Mouse (Mus musculus) brain, adult 2 months (tissue): ENCODE results near the gene 9130023H24Rik.
A peak's percentile ranks its signal among the peaks of the same experiment; 100 is the strongest.

Source experiments
- DNase-seq: peaks from one replicate; pipeline ENCODE4 v3.0.0; 2011; ENCODE audit warnings: low read depth, low spot score

9130023H24Rik gene

GRCm38 (mm10) chr7:128246496-128247391 is 8.9 kb upstream of the 9130023H24Rik start, which contains the start of gene Tgfb1i1:
Gene Tgfb1i1 (plus strand): TSS chr7:128246812.
- DNase-seq: peak; percentile 84

GRCm38 (mm10) chr7:128245547-128245946 is 7.7 kb upstream of the 9130023H24Rik start:
- no peak for DNase-seq

GRCm38 (mm10) chr7:128244410-128245025 is 6.7 kb upstream of the 9130023H24Rik start:
- DNase-seq: no peak

- no peak for DNase-seq
These were observed 6.1 kb upstream of the 9130023H24Rik start for GRCm38 (mm10) chr7:128243921-128244320.

- no peak for DNase-seq
These were observed 4.5 kb upstream of the 9130023H24Rik start for GRCm38 (mm10) chr7:128242331-128242730.

GRCm38 (mm10) chr7:128240131-128240784 is 2.4 kb upstream of the 9130023H24Rik start:
- DNase-seq: no peak

GRCm38 (mm10) chr7:128238991-128239390 is 1.2 kb upstream of the 9130023H24Rik start:
- peak; percentile 56 for DNase-seq

GRCm38 (mm10) chr7:128237593-128237926 is 271 bp downstream of the 9130023H24Rik start:
- DNase-seq: no peak

- DNase-seq: peak; percentile 84
These were observed 807 bp downstream of the 9130023H24Rik start, which contains the start of gene Armc5 for GRCm38 (mm10) chr7:128236856-128237592. Gene Armc5 (plus strand): TSS chr7:128237342.

GRCm38 (mm10) chr7:128236426-128236825 is 1.4 kb downstream of the 9130023H24Rik start:
- DNase-seq: no peak

- DNase-seq: no peak
These were observed 2.4 kb downstream of the 9130023H24Rik start for GRCm38 (mm10) chr7:128235481-128235880.

- DNase-seq: no peak
These were observed 3.0 kb downstream of the 9130023H24Rik start for GRCm38 (mm10) chr7:128234796-128235195.

- DNase-seq: no peak
These were observed 6.1 kb downstream of the 9130023H24Rik start for GRCm38 (mm10) chr7:128231741-128232140.

- peak; percentile 72 for DNase-seq
These were observed 16.9 kb downstream of the 9130023H24Rik start for GRCm38 (mm10) chr7:128220936-128221335.

GRCm38 (mm10) chr7:128219952-128220351 is 17.9 kb downstream of the 9130023H24Rik start:
- DNase-seq: no peak

GRCm38 (mm10) chr7:128209826-128210225 is 28.0 kb downstream of the 9130023H24Rik start:
- DNase-seq: no peak

- peak; percentile 83 for DNase-seq
These were observed 29.6 kb downstream of the 9130023H24Rik start for GRCm38 (mm10) chr7:128208187-128208586.

GRCm38 (mm10) chr7:128206152-128206551 is 31.7 kb downstream of the 9130023H24Rik start, which contains the start of gene Cox6a2:
Gene Cox6a2 (minus strand): TSS chr7:128206387.
- peak; percentile 37 for DNase-seq

GRCm38 (mm10) chr7:128205695-128206094 is 32.1 kb downstream of the 9130023H24Rik start:
- no peak for DNase-seq

- no peak for DNase-seq
These were observed 33.7 kb downstream of the 9130023H24Rik start for GRCm38 (mm10) chr7:128204179-128204578.

GRCm38 (mm10) chr7:128203071-128203470 is 34.8 kb downstream of the 9130023H24Rik start:
- no peak for DNase-seq
